22 mouse cellular contexts compared by ENCODE assay signal in the genomic region with DNA sequence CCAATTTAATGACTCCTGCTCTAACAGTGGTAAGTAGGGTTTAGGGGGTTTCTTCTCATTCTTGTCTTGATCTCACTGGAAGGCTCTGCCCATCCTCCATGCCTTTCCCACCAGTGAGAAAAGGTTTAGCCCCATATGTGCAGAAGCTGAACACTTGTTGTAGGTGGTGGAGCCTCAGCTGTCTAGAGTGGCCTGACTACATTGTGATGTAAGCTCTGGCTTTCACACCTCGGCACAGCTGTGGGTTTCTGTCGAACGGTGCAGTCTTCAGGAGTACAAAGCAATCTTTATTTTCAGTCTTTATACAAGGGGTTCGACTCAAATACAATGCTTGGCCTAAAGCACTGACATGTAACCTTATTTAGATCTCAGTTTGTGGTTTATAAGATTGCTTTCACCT.
DNase-seq lines count a peak whose midpoint lies in the region; ATAC-seq and TF ChIP-seq lines count a peak whose summit lies in the region.
"Had no signal": no experiment of that assay in that cellular context is flagged by ENCODE, and none has a peak within 500 bp of the region (broad histone marks: within the 10 kb centered on the region; RNA-seq: fewer than 3 reads in every experiment).

No protein-coding gene starts in this region.

- H3K9ac ChIP-seq in embryonic facial prominence, embryonic 14.5 days (ENCODE audit: low read depth, low read length): no peak overlapping the region
- no peak overlapping the region for H3K9ac ChIP-seq in midbrain, embryonic 11.5 days (ENCODE audit: low read length)
- H3K9ac ChIP-seq in midbrain, embryonic 15.5 days: no peak overlapping the region
- H3K9ac ChIP-seq: embryonic facial prominence, embryonic 13.5 days; forebrain, embryonic 13.5 days; forebrain, embryonic 15.5 days; forebrain, postnatal 0 days had no signal

- no peak for ATAC-seq in embryonic facial prominence, embryonic 14.5 days (ENCODE audit: low read depth)
- no peak for ATAC-seq in midbrain, embryonic 11.5 days (ENCODE audit: low FRiP score)
- ATAC-seq in midbrain, embryonic 15.5 days (replicated peaks): no peak
- ATAC-seq: CD4-positive, CD25-positive, alpha-beta regulatory T cell, adult 4 months; forebrain, embryonic 13.5 days; forebrain, embryonic 15.5 days; forebrain, postnatal 0 days had no signal

- no peaks in the 10 kb centered on the region for H3K4me1 ChIP-seq in embryonic facial prominence, embryonic 14.5 days (ENCODE audit: control insufficient read depth, insufficient read depth, low read length)
- H3K4me1 ChIP-seq in embryonic facial prominence, embryonic 10.5 days: no peaks in the 10 kb centered on the region
- no peaks in the 10 kb centered on the region for H3K4me1 ChIP-seq in midbrain, embryonic 11.5 days (ENCODE audit: control insufficient read depth, insufficient read depth, low read length)
- H3K4me1 ChIP-seq in midbrain, embryonic 15.5 days: no peaks in the 10 kb centered on the region
- H3K4me1 ChIP-seq: embryonic facial prominence, embryonic 13.5 days; forebrain, embryonic 13.5 days; forebrain, embryonic 15.5 days had no signal

- no peaks in the 10 kb centered on the region for H3K27me3 ChIP-seq in embryonic facial prominence, embryonic 14.5 days (replicated peaks; ENCODE audit: control insufficient read depth, insufficient read depth, low read length)
- H3K27me3 ChIP-seq in embryonic facial prominence, embryonic 10.5 days (replicated peaks; ENCODE audit: low read depth, poor library complexity, severe bottlenecking): no peaks in the 10 kb centered on the region
- H3K27me3 ChIP-seq in midbrain, embryonic 11.5 days (ENCODE audit: control insufficient read depth, insufficient read depth, low read length): no peaks in the 10 kb centered on the region
- no peaks in the 10 kb centered on the region for H3K27me3 ChIP-seq in midbrain, embryonic 15.5 days (replicated peaks)
- no peaks in the 10 kb centered on the region for H3K27me3 ChIP-seq in myocyte (ENCODE audit: control insufficient read depth, insufficient read depth, insufficient read length)
- H3K27me3 ChIP-seq: CH12.LX; embryonic facial prominence, embryonic 13.5 days; forebrain, embryonic 13.5 days; forebrain, embryonic 15.5 days had no signal

- H3ac ChIP-seq in myocyte (ENCODE audit: control insufficient read depth, insufficient read length): no peak overlapping the region

- H3K27ac ChIP-seq in embryonic facial prominence, embryonic 14.5 days (replicated peaks; ENCODE audit: low read depth, low read length): no peak overlapping the region
- H3K27ac ChIP-seq in embryonic facial prominence, embryonic 10.5 days (replicated peaks): no peak overlapping the region
- no peak overlapping the region for H3K27ac ChIP-seq in midbrain, embryonic 11.5 days (ENCODE audit: low read depth, low read length)
- no peak overlapping the region for H3K27ac ChIP-seq in midbrain, embryonic 15.5 days
- H3K27ac ChIP-seq: embryonic facial prominence, embryonic 13.5 days; forebrain, embryonic 13.5 days; forebrain, embryonic 15.5 days had no signal

- WGBS in embryonic facial prominence, embryonic 14.5 days: 69% methylated on average over 4 of the region's 4 CpGs
- WGBS in embryonic facial prominence, embryonic 10.5 days: 70% methylated on average over 4 of the region's 4 CpGs
- WGBS in midbrain, embryonic 11.5 days: 81% methylated on average over 4 of the region's 4 CpGs
- 72% methylated on average over 4 of the region's 4 CpGs for WGBS in midbrain, embryonic 15.5 days

- no peak overlapping the region for H3K4me2 ChIP-seq in embryonic facial prominence, embryonic 14.5 days (ENCODE audit: low read depth, low read length)
- no peak overlapping the region for H3K4me2 ChIP-seq in midbrain, embryonic 11.5 days
- H3K4me2 ChIP-seq in midbrain, embryonic 15.5 days: no peak overlapping the region
- no peak overlapping the region for H3K4me2 ChIP-seq in myocyte (ENCODE audit: low read depth)
- H3K4me2 ChIP-seq: embryonic facial prominence, embryonic 13.5 days; forebrain, embryonic 13.5 days; forebrain, embryonic 15.5 days had no signal

- H3K79me2 ChIP-seq in myocyte (ENCODE audit: control insufficient read depth, insufficient read depth): no peaks in the 10 kb centered on the region

- no peak for TF ChIP-seq POLR2A in myocyte (IDR thresholded peaks at IDR 0.05; ENCODE audit: insufficient read length, low read depth)

- no peak overlapping the region for H3K4me3 ChIP-seq in embryonic facial prominence, embryonic 14.5 days (ENCODE audit: low read depth, low read length)
- no peak overlapping the region for H3K4me3 ChIP-seq in embryonic facial prominence, embryonic 10.5 days
- H3K4me3 ChIP-seq in midbrain, embryonic 11.5 days (ENCODE audit: low read depth, low read length): no peak overlapping the region
- H3K4me3 ChIP-seq in midbrain, embryonic 15.5 days: no peak overlapping the region
- H3K4me3 ChIP-seq in myocyte: no peak overlapping the region
- H3K4me3 ChIP-seq: embryonic facial prominence, embryonic 13.5 days; forebrain, embryonic 13.5 days; forebrain, embryonic 15.5 days had no signal

- no peaks in the 10 kb centered on the region for H3K36me3 ChIP-seq in embryonic facial prominence, embryonic 14.5 days (ENCODE audit: control insufficient read depth, insufficient read depth, low read length)
- H3K36me3 ChIP-seq in embryonic facial prominence, embryonic 10.5 days (replicated peaks): no peaks in the 10 kb centered on the region
- no peaks in the 10 kb centered on the region for H3K36me3 ChIP-seq in midbrain, embryonic 11.5 days (ENCODE audit: control insufficient read depth, insufficient read depth, low read length)
- no peaks in the 10 kb centered on the region for H3K36me3 ChIP-seq in midbrain, embryonic 15.5 days (replicated peaks)
- H3K36me3 ChIP-seq in myocyte (ENCODE audit: control insufficient read depth, insufficient read depth): no peaks in the 10 kb centered on the region
- H3K36me3 ChIP-seq: embryonic facial prominence, embryonic 13.5 days; forebrain, embryonic 15.5 days; G1E had no signal

- DNase-seq in embryonic facial prominence, embryonic 14.5 days (ENCODE audit: low spot score): peak; percentile 32
- no peak for DNase-seq in embryonic facial prominence, embryonic 10.5 days (ENCODE audit: low spot score)
- DNase-seq in midbrain, embryonic 11.5 days (ENCODE audit: low spot score, missing footprints): peak; percentile 31
- DNase-seq in layer of hippocampus, postnatal 14 days (ENCODE audit: low spot score in 2 of 2): no peak
- DNase-seq: adrenal gland, adult 2 months; adrenal gland, postnatal 10 days; adrenal gland, postnatal 25 days; B cell, adult 2 months; cerebellum, adult 11-12 months; cerebellum, adult 2 months; cerebellum, adult 9-10 months; cerebellum, postnatal 10 days; cerebellum, postnatal 25 days; forebrain, postnatal 0 days had no signal

- H3K9me3 ChIP-seq in embryonic facial prominence, embryonic 14.5 days (ENCODE audit: control insufficient read depth, low read length): no peaks in the 10 kb centered on the region
- H3K9me3 ChIP-seq in embryonic facial prominence, embryonic 10.5 days: no peaks in the 10 kb centered on the region
- no peaks in the 10 kb centered on the region for H3K9me3 ChIP-seq in midbrain, embryonic 11.5 days (ENCODE audit: control insufficient read depth, low read length)
- no peaks in the 10 kb centered on the region for H3K9me3 ChIP-seq in midbrain, embryonic 15.5 days
- H3K9me3 ChIP-seq: embryonic facial prominence, embryonic 13.5 days; forebrain, embryonic 13.5 days; forebrain, embryonic 15.5 days; G1E had no signal

TF ChIP-seq in myocyte, 11 proteins besides CTCF, POLR2A, EP300 and RAD21:
- no peak for TF ChIP-seq E2F4 (IDR thresholded peaks at IDR 0.05; ENCODE audit: insufficient read depth)
- TF ChIP-seq MAX (IDR thresholded peaks at IDR 0.05; ENCODE audit: low read depth): no peak
- no peak for TF ChIP-seq CEBPB (IDR thresholded peaks at IDR 0.05; ENCODE audit: insufficient read depth, poor library complexity, severe bottlenecking)
- peak in 2 of 3 experiments; percentile 60 to 67 for TF ChIP-seq MYOD1 (IDR thresholded peaks at IDR 0.05; ENCODE audit: control insufficient read depth in 1 of 3, insufficient read length in 2 of 3, low read depth in 2 of 3)
- peak in 2 of 3 experiments; percentile 33 to 76 for TF ChIP-seq MYOG (IDR thresholded peaks at IDR 0.05; ENCODE audit: control insufficient read depth in 1 of 3, insufficient read depth in 1 of 3, insufficient read length in 2 of 3, low read depth in 2 of 3)
- peak; percentile 20 for TF ChIP-seq TCF3 (IDR thresholded peaks at IDR 0.05; ENCODE audit: insufficient read length, low read depth)
TF ChIP-seq in myocyte: peak in this region for 3.

Comparison
In these comparisons a context has a peak if more than half of its experiments do, and no peak if none do; other contexts are left out.
1. DNase-seq: peak in embryonic facial prominence, embryonic 14.5 days (single experiment) and midbrain, embryonic 11.5 days (single experiment); none in embryonic facial prominence, embryonic 10.5 days (single experiment) and layer of hippocampus, postnatal 14 days (0 of 2).